Mouse (Mus musculus): ENCODE results near the gene Rpgrip1l.

The Rpgrip1l gene

GRCm38 (mm10) chr8:91329056-91329455, 16.0 kb upstream of the Rpgrip1l start:
- no peak for ATAC-seq (ENCODE audit: low TSS enrichment)

- no peak for ATAC-seq (ENCODE audit: low TSS enrichment)
Observed at GRCm38 (mm10) chr8:91327471-91328205, 14.6 kb upstream of the Rpgrip1l start.

GRCm38 (mm10) chr8:91326946-91327345, 13.9 kb upstream of the Rpgrip1l start:
- ATAC-seq (ENCODE audit: low TSS enrichment) = no peak

GRCm38 (mm10) chr8:91326018-91326417, 13.0 kb upstream of the Rpgrip1l start:
- no peak for ATAC-seq (ENCODE audit: low TSS enrichment)

- no peak for ATAC-seq (ENCODE audit: low TSS enrichment)
Observed at GRCm38 (mm10) chr8:91324916-91325315, 11.9 kb upstream of the Rpgrip1l start.

GRCm38 (mm10) chr8:91324271-91324670, 11.2 kb upstream of the Rpgrip1l start:
- ATAC-seq (ENCODE audit: low TSS enrichment) = peak; percentile 13; the same call in 1 of the 2 replicates

GRCm38 (mm10) chr8:91323511-91323910, 10.4 kb upstream of the Rpgrip1l start:
- ATAC-seq (ENCODE audit: low TSS enrichment) = peak; percentile 84

GRCm38 (mm10) chr8:91318938-91319729, 6.1 kb upstream of the Rpgrip1l start:
- no peak for ATAC-seq (ENCODE audit: low TSS enrichment)

- no peak for ATAC-seq (ENCODE audit: low TSS enrichment)
Observed at GRCm38 (mm10) chr8:91317567-91318227, 4.6 kb upstream of the Rpgrip1l start.

- no peak for ATAC-seq (ENCODE audit: low TSS enrichment)
Observed at GRCm38 (mm10) chr8:91312342-91312741, 720 bp downstream of the Rpgrip1l start.

- ATAC-seq (ENCODE audit: low TSS enrichment) = no peak
Observed at GRCm38 (mm10) chr8:91304481-91305386, 8.3 kb downstream of the Rpgrip1l start.

GRCm38 (mm10) chr8:91298672-91299071, 14.4 kb downstream of the Rpgrip1l start:
- no peak for ATAC-seq (ENCODE audit: low TSS enrichment)

- ATAC-seq (ENCODE audit: low TSS enrichment) = no peak
Observed at GRCm38 (mm10) chr8:91295786-91296185, 17.3 kb downstream of the Rpgrip1l start.

GRCm38 (mm10) chr8:91290576-91290975, 22.5 kb downstream of the Rpgrip1l start:
- ATAC-seq (ENCODE audit: low TSS enrichment) = no peak

GRCm38 (mm10) chr8:91286237-91286636, 26.8 kb downstream of the Rpgrip1l start:
- no peak for ATAC-seq (ENCODE audit: low TSS enrichment)

- ATAC-seq (ENCODE audit: low TSS enrichment) = no peak
Observed at GRCm38 (mm10) chr8:91283815-91284214, 29.2 kb downstream of the Rpgrip1l start.

- ATAC-seq (ENCODE audit: low TSS enrichment) = peak; percentile 72
Observed at GRCm38 (mm10) chr8:91282655-91283054, 30.4 kb downstream of the Rpgrip1l start.

GRCm38 (mm10) chr8:91281545-91281944, 31.5 kb downstream of the Rpgrip1l start:
- no peak for ATAC-seq (ENCODE audit: low TSS enrichment)

GRCm38 (mm10) chr8:91280467-91281212, 32.4 kb downstream of the Rpgrip1l start:
- peak; percentile 77 for ATAC-seq (ENCODE audit: low TSS enrichment)

- no peak for ATAC-seq (ENCODE audit: low TSS enrichment)
Observed at GRCm38 (mm10) chr8:91278060-91278459, 35.0 kb downstream of the Rpgrip1l start.

GRCm38 (mm10) chr8:91276337-91276736, 36.7 kb downstream of the Rpgrip1l start:
- ATAC-seq (ENCODE audit: low TSS enrichment) = no peak
